Mouse (Mus musculus) gastrocnemius, postnatal 36 days (tissue): ENCODE measurements around the gene Tac4. TPM values are rescaled to one million over a fixed set of nuclear protein-coding genes. Genes with fewer than 3 reads are reported as not detected.

ENCODE experiments used
- DNase-seq, 2 experiments: peaks; one replicate each; pipeline ENCODE4 v3.0.0; 2022
- intact Hi-C: fragments of 180-260 bp; cut with DNase I; formaldehyde crosslinking; loops from one replicate; pipeline ENCODE4 v1.15.1; 2025
- total RNA-seq, 2 experiments: library from RNA; stranded (reverse); gene quantifications; 2 replicates each; pipeline ENCODE4 v1.2.3; 2021

Tac4 gene
- total RNA-seq, 2 experiments from 2014 or later, result not detected

DNA sequence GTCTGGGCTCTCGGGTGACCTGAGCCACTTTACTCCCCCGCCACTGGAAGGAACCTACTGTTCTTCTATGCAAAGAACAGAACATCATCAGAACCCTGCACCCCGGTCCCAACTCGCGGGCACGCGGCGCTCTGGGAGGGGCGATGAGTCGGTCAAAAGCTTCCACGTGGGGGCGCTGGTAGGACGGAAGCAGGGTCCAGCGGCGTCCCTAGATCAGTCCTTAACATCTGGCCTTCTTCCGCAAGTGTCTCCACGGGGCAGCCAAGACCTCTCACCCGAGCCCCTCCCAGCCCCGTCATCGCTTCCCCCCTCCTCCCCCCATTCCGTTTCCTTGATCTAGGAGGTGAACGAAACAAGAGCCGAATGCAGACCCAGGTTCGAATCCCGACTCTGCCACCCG lies 2.8 kb upstream of the Tac4 start:
- DNase-seq, result peak; percentile 81 to 84
- intact Hi-C loops, result loop anchor here (2.0 to 5.0 kb wide), 2 partner anchors 39 to 262 kb away; no protein-coding TSS in a partner anchor

DNA sequence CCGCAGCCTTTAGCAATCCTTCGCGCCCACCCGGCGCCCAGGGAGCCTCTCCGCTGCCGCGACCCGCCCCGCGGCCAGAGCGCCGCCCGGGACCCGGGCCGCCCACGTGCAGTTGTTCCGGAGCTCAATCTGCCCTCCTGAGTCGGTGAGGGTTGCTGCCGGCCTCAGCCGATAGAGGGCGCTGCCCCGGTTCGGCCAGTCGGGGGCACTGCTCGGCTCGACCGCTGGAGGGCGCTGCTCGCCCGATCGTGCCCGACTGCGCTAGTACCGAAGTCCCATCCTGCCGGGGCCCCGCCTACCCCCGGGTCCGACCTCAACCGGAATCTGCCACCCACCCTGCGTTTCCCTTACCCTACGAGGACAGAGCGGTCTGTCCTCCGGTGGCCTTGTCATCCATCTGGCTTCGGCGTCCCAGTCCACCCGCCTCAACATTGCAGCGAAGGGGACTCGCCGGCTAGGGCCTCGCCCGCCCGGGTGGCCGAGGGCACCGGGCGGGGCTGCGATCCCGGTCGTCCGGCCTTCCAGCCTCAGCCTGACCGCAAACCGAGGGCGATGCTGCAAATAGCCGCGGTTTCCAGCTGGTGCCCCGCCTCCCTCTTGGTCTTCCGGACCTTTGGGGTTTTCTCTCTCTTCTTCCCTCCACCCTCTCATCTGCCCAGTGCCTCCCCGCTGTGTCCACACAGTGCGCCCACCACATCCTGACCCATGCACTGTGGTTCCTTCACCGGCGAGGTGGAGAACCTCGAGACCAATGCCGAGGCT lies 2.1 kb upstream of the Tac4 start:
- intact Hi-C loops, result loop anchor here (2.0 to 5.0 kb wide), 2 partner anchors 38 to 262 kb away; no protein-coding TSS in a partner anchor
- DNase-seq, result peak; percentile 89 to 97

DNA sequence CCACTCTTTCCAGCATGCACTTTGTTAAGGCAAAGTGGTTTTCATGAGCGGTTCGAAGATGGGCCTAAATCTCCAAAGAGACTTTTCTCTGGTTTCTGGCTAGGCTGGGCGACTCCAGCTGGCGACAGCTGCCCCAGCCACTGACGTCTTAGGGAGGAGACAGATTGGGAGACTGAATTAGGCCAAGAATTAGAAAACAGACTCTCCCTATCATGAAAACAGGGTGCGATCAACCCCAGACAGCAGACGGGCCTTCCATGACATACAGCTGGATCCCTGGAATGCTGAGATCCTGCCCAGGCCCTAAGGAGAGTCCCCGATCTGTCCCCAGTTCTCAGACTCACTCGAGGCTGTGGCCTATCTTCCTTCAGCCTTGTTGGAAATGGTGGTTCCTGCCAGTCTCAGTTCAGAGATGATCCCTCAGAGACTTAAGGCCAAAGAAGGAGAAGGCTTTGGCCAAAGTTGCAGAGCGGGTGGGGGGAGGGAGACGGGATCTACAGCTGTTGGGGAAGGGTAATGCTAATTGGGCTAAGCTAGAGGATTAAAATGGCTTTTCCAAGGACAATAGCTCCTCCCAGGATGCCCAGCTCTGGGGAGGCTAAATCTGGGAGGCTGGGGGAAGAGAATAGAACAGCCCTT lies 2.6 kb downstream of the Tac4 start:
- DNase-seq, result peak in 1 of 2 experiments; percentile 43
- intact Hi-C loops, result no loop called here

DNA sequence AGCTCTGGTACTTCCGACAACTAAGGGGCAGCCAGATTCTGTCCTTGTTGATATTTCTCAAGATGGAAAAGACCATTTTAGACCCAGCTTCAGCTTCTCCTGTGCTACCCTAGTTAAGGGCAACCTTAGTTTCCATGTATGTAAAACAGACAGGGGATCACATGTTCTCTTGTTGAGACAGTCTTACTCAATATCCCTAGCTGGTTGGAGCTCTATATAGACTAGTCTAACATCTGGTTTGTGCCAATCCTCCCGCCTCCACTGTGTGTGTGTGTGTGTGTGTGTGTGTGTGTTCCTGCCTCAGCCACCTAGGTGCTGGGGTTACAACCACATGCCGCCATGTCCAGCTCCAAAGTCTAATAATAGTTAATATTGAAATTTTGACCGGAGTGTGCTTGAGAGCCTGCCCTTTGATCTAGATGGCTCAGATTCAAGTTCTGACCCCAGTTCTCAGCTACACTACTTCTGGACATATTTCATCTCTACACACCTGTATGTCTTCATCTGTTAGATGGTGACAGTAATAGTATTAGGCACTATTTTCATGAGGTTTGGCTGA lies 3.2 kb downstream of the Tac4 start:
- intact Hi-C loops, result no loop called here
- no peak for DNase-seq

DNA sequence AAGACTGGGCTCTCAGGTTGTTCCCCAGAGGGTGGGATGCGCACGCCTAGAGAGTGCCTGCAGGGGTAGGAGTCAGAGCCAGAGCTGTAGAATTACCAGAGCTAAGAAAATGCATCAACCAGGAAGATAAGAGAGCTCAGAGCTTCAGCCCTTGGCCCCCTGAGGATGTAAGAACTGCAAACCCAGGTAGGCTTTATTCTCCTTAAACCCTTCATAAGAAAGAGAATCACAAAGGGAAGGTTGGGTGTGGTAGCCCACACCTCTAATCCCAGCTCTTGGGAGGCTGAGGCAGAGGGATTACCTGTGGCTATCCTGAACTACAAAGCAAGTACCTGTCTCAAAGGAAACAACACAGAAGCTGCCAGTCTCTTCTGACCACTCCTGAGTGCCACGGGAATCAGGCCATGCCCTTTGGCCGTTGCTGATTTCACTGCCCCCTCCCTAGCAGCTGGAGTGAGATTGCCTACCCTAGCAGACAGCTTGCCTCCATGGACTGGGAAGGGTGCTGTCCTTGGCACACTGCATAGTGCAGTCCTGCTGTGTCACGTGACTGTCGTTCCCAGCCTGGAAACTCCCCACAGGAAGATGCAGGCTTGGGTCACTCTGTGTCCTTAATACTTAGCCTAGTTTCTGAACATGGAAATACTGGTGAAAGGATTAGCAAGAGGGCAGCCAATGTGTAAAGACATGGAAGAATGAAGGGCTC lies 5.4 kb downstream of the Tac4 start:
- intact Hi-C loops, result no loop called here
- no peak for DNase-seq

DNA sequence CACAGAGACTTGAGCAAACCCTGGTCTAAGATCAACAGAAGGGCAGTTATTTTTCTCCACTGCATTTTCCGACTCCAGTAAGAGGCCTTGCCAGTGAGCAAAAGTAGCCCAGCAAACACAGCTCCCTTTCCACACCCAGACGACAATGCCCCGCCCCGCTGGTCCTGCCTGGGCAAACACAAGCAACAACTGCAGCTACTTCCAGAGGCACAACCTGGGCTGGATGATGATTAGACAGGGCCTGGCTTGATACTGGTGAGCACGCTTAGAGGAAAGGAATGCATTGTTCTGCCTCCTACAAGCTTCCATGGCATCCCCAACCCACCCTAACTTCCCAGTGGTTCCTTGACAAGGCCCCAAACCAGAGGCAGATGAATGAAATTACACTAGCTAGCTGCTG lies 12.3 kb downstream of the Tac4 start:
- DNase-seq, result no peak
- intact Hi-C loops, result no loop called here

DNA sequence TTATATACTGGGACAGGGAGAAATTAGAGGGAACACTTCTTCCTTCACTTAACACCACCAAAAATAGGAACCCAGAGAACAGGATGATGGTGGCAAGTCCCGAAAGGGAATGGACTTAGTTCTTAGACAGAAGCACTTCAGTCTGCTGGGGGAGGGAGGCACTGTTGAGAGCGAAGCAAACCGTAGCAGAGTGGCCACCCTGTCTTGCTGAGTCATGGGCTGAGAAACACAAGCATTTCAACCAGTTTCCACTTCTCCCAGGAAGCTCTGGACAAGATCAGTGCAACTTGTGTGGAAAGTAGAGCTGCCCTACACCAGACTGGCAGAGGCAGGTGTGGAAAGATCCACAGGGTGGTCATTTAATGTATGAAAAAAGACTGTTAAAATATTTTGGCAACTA lies 13.3 kb downstream of the Tac4 start:
- intact Hi-C loops, result no loop called here
- DNase-seq, result no peak

DNA sequence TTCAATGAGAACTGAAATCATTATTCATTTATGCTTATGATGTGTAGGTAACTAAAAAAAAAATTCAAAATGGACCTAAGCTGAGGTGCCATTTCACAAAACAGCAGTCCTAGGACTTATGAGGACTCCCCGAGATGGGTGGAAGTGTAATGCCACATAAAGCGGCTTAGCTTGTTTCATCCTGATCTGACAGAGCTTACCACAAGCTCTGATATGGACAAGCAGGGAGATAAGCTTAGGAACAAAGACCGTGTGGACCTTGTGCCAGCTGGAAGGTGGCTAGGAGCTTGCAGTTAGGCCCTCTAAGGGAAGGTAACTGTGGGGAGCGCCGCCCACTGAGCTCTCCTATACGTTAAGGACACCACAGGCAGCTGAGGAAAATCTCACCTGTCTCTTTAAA lies 14.7 kb downstream of the Tac4 start:
- intact Hi-C loops, result no loop called here
- no peak for DNase-seq

DNA sequence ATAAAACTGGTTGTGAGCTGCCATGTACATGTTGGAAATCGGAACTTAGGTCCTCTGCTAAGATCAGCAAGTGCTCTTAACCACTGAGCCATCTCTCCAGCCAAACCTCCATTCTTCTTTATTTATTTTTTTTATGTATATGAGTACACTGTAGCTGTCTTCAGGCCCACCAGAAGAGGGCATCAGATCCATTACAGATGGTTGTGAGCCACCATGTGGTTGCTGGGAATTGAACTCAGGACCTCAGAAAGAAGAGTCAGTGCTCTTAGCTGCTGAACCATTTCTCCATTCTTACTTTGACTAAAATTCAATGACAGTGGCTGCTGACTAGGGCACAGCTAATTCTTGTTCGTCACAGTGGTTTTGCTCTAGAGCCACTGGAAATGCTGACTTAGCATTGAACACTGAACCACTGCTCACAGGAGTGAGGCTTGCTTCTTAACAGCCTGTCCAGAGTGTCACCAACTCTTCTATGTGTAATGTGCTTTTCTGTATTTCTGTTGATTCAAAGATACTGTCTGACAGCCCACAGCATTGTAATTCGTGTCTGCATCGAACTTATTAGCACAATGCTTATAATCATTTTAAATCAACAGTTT lies 17.8 kb downstream of the Tac4 start:
- intact Hi-C loops, result no loop called here
- no peak for DNase-seq

DNA sequence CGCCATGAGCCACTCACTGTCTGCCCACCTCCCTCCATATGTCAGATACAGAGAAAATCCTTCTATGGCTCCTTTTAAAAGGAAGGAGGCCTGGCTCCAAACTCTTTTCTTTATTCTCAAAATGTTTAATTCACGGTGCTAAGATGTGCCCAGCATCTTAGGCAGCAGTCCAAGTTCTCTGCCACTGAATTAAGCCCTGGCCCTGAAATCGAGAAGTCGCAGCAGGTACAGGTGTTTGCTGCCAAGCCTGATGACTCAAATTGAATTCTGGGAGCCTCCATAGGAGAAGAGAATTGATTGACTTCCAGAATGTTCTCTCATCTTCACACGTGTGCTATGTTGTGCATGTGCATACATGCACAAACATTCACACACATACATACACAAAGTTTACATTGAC lies 21.0 kb downstream of the Tac4 start:
- intact Hi-C loops, result no loop called here
- DNase-seq, result no peak

DNA sequence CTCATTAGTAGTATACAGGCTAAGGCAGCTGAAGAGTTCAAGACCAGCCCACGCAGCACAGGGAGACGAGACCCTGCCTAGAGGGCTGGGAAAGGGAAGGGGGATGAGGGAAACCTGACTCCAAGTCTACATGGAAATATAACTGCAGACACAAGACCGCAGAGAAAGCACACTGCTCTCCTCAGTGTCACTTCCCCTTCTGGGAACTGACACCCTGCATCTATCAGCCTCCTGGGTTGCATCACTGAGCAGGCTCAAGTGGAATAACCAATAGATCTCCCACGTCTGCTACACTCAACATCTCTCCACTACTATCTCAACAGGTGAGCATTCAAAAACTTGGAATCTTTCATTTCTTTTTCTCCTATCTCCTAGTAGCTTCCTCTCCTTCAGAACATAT lies 30.7 kb downstream of the Tac4 start:
- intact Hi-C loops, result no loop called here

DNA sequence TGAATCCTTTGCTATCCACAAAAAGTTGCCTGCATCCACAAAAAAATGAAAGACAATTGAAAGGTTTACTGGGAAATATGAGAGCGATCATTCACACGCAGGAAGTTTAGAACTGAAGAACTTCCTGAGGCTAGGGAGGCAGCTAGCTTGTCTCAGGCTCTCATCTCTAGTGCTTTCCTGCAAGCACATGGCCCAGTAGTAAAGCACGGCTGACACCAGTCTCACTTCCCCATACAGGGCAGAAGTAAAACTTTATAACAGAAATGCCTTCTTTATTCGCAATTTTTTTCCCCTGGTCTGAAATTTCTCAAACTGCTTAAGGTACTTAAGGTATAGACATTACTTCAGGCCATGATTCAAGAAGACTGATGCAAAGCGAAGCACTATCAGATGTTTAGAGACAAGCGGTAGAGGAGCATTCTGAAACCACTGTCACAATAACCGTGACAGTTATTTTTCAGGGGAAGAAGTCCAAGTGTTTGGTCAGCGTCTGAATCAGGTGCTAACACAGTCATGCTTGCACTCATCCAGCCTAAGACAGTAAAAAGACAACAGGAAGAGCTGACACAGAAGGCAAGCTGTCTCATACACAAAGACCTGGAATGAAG lies 31.8 kb downstream of the Tac4 start:
- DNase-seq, result no peak
- intact Hi-C loops, result no loop called here

More for the DNA sequence above, 30.7 kb downstream of the Tac4 start:
- DNase-seq, result no peak

DNA sequence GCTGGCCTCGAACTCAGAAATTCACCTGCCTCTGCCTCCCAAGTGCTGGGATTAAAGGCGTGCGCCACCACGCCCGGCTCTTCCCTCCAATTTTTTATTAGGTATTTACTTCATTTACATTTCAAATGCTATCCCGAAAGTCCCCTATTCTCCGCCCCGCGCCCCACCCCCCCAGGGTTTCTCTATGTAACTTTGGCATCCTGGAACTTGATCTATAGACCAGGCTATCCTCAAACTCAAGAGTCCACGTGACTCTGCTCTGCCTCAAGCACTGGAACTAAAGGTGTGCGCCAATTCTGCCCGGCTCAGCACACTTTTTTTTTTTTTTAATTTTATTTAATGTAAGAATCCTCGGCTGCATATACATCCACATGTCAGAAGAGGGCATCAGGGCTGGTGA lies 34.4 kb downstream of the Tac4 start:
- DNase-seq, result no peak
- intact Hi-C loops, result loop anchor here (5.0 kb wide), 1 partner anchor 38 kb away; no protein-coding TSS in a partner anchor

DNA sequence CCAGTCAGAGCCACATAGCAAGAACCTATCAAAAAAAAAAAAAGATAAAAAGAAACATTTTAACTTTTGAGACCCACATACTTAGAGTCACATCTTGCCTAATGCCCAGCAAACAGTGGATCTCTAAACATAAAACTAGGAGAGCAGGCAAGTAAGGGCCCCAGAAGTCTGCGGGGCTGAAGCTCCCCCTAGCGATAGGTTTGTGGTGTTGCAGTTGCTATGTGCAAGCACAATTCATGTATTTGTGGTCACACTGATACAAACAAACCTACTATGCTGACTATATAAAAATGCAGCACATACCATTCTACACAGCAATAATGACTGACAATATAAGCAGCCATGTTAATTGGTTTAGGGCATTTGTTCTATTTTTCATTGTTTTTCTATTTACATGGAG lies 36.8 kb downstream of the Tac4 start:
- no peak for DNase-seq
- intact Hi-C loops, result loop anchor here (5.0 kb wide), 1 partner anchor 41 kb away; no protein-coding TSS in a partner anchor

DNA sequence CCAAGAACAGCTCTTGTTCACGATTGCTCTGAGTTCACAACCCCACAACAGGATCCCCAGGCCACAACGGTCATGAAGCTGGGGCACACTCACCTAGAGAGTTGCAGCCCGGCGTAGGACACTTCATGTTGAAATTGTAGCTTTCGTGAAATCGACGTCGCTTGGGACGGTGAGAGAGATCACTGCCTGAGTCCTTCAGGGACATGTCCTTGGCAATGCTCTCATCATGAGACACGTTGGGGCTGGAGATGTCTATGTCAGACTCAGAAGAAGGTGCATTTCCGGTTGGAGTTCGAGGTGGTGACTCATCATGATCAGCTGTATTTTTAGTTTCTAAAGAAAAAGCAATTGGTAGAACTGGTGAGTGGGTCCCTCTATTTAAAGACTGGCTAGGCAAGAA lies 38.6 kb downstream of the Tac4 start:
- intact Hi-C loops, result loop anchor here (5.0 kb wide), 1 partner anchor 43 kb away; no protein-coding TSS in a partner anchor
- DNase-seq, result no peak

DNA sequence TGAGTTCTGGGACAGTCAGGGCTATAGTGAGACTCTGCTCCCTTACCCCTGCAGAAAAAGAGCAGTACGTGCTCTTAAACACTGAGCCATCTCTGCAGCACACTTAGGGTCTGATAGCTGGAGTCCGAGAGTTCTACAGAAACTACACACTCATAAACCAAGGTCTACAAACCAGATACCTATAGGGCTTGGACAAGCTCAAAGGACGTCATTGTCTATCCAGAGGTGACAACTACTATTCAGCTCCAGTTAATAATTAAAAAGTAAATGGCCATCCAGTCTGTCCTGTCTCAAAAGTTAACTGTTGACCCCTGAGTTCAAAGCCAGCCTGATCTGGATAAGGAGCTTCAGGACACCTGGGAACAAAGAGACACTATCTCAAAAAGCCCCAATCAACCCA lies 40.4 kb downstream of the Tac4 start:
- no peak for DNase-seq
- intact Hi-C loops, result no loop called here

DNA sequence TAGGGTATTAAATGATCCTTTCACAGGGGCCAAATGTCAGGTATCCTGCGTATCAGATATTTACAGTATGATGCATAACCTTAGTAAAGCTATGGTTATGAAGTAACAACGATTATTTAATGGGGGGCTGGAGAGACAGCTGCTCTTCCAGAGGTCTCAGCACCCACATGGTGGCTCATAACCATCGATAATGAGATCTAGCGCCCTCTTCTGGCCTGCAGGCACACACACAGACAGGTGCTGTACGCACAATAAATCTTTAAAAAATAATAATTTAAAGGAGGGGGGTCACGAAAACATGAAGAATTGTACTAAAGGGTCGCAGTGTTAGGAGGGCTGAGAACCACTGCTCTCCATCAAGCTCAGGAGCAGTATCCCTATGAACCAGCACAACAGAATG lies 44.3 kb downstream of the Tac4 start:
- intact Hi-C loops, result no loop called here

DNA sequence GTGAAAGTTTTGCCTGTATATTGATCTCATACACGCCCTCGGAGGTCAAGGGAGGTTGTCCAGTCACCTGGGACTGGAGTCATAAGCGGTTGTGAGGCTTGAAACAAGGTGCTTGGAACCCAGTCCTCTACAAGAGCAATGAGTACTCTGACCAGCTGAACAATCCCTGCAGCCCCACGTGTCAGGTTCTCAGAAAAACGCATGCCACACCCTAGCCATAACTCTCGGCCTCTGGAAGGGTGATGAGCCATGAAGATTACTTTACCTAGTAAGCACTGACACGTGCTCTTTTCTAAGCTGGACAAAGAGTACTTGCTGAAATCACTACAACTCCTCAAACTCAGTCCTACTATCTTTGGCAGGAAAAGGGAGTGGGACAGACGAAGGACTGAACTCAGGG lies 46.2 kb downstream of the Tac4 start:
- intact Hi-C loops, result no loop called here
- no peak for DNase-seq

More for the DNA sequence above, 44.3 kb downstream of the Tac4 start:
- no peak for DNase-seq

DNA sequence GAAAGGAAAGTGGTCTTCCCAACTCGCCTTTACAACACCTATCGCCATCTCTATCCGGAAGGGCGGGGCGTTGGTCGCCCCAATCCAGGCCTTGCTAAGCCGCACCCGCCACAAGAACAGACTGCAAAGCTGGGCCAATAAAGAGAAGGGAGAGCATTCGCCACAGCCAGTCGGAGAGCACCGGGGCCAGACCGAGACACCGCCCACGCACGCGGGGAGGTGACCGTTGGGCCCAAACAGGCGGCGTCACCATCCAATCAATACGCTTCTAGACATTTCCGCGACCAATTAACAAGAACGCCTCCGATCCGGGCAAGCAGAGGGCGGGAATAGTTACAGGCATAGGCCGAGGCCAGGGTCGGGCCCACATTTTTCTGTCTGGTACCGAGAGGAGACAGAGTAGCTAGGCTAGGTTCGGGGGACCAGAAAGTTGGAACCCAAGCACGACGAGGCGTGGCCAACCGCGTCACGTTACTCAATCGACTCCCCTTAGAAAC lies 48.2 kb downstream of the Tac4 start:
- DNase-seq, result peak; percentile 88 to 95

More for the DNA sequence above, 48.2 kb downstream of the Tac4 start:
- intact Hi-C loops, result no loop called here
